Mouse (Mus musculus): Measurements from ENCODE around the gene Hormad2.

Gene Hormad2

DNA sequence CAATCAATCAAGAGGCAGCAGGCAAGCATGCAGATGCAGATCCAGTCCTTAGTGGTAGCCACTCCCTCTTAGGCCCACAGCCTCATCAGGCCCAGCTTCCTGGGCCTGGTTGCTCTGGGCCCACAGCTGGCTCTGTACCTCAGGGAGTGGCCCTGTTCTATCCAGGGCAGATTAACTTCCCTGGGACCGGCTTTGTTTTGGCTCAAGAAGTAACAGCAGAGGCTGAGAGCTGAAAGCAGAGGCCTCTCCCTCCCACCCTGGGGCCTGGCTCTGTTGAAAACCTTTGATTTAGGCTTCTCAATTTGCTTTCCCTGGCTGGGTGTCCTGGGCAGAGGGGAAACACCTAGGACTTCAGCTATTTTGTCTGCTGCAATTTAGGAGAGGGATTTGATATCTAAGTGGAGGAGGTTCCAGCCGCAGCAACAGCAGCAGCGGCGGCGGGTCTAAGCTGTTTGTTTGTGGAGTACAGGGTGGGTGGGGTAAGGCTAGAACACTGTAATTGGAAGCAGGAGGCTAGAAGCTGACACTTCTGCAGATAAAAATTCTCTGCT lies 138.5 kb downstream of the Hormad2 start:
- DNase-seq (ENCODE audit: extremely low read depth, low read depth), result no peak

GRCm38 (mm10) chr11:4300683-4301082 lies 140.2 kb downstream of the Hormad2 start:
- no peak for DNase-seq (ENCODE audit: extremely low read depth, low read depth)

- DNase-seq (ENCODE audit: extremely low read depth, low read depth), result no peak
These were observed 141.0 kb downstream of the Hormad2 start for GRCm38 (mm10) chr11:4299735-4300474.

DNA sequence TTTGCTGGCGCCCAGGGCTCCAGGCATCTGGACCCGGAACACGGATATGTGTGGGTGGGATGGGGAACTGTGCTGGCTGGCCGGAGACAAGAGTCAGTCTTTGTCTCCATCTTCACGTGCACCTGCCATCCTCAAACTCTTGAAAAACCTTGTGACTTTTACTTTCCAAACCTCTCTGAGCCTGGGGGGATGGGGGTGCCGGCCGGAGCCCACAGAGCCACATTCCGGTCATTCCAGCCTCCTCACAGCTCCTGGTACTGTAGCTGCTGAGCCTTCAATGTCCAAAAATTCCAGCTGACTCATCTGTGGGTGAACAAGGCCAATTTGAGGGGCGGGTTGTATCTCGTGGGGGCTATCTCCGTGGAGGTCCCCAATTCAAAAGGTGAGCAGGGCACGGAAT lies 141.7 kb downstream of the Hormad2 start:
- DNase-seq (ENCODE audit: extremely low read depth, low read depth), result no peak

- no peak for DNase-seq (ENCODE audit: extremely low read depth, low read depth)
These were observed 142.3 kb downstream of the Hormad2 start for GRCm38 (mm10) chr11:4298615-4299014.

DNA sequence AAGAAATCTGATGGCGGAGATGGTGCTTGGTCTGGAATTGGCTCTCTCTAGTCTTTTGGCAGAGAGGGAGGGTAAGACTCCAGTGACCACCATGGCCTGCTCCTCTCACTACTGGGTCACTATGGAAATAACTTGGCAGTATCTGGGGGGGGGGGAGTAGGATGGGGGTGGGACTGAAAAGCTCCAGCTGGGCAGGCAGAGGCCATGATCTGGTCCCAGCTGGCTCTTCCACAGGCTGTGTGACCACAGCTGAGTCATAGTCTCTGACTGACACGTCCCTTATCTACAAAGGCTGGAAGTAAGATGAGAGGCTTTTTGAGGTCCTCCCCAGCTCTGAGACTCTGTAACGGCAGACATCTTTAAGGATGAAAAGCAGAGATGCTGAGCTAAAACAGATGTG lies 143.2 kb downstream of the Hormad2 start:
- peak; percentile 30 for DNase-seq (ENCODE audit: extremely low read depth, low read depth)

DNA sequence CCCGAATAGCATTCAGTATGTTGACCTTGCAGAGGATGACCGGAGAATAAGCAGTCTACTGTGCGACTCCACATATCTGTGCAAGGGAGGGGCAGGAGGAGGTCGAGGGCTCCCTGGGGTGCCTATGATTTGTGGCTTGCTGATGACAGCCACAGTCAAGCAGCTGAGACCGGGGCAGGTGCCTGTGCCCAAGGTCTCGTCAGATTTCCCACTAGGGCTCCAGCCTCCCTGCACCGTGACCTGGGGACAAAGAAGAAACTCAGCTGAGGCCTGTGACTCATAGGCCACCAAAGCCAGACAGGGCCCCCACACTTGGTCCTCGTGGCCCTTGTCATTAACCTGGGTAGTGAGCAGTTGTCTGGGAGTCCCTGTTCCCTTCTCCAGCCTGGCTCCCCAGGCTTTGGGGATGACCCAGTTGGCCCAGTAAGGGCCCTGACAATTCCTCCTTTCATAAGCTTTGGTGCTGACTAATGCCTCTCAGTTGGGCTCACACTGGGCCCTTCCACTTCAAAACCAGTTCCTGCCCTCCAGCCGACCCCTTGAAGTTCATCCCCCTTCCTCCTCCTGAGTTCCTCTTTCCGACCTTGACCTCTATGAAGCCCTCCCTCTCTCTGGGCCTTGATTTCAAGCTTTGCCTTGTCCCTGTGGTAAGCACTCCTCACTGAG lies 144.2 kb downstream of the Hormad2 start:
- DNase-seq (ENCODE audit: extremely low read depth, low read depth), result no peak

All from MEL-GATA-1-ER (cell line).